Comparison of ENCODE assay signal across 9 mouse cellular contexts in the genomic region with DNA sequence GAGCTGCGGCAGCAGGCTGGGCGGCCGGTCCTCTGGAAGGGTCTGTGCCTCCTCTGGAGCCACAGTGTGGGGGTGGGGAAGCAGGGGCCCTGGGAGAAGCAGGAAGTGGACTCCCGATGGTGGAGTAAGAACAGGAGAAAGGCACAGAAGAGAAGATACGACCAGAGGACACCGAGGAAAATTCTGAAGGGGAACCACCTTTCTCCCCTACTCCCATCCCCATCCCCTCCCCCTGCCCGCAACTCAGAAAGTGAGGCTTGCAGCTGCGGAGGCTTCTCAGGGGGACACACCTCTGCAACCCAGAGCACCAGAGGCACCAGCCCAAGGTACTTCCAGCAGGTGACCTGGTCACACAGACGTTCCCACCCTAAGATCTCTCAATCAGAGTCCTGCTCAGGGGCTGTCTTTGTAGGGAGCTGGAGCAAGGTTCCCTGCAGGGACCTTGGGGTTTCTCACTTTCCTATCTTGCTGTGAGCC. TPM values are rescaled to one million over a fixed set of nuclear protein-coding genes. Genes with fewer than 3 reads are reported as not detected.
DNase-seq lines count a peak whose midpoint lies in the region; ATAC-seq and TF ChIP-seq lines count a peak whose summit lies in the region.
"Had no signal": no experiment of that assay in that cellular context is flagged by ENCODE, and none has a peak within 500 bp of the region (broad histone marks: within the 10 kb centered on the region; RNA-seq: fewer than 3 reads in every experiment).

No protein-coding gene starts in this region.

- no peaks in the 10 kb centered on the region for H3K36me3 ChIP-seq in forebrain, embryonic 12.5 days (replicated peaks)
- H3K36me3 ChIP-seq in kidney, postnatal 0 days (ENCODE audit: insufficient read depth, low read length): no peaks in the 10 kb centered on the region
- H3K36me3 ChIP-seq in midbrain, embryonic 10.5 days: no peaks in the 10 kb centered on the region

- peaks cover 17% of the 10 kb centered on the region for H3K27me3 ChIP-seq in forebrain, embryonic 12.5 days
- no peaks in the 10 kb centered on the region for H3K27me3 ChIP-seq in kidney, postnatal 0 days (ENCODE audit: insufficient read depth, low read length)
- peaks cover 31% of the 10 kb centered on the region for H3K27me3 ChIP-seq in midbrain, embryonic 10.5 days (ENCODE audit: low read depth, poor library complexity, severe bottlenecking)

- H3K9ac ChIP-seq in forebrain, embryonic 12.5 days: peak overlapping the region; percentile 47
- H3K9ac ChIP-seq in kidney, postnatal 0 days (ENCODE audit: low read depth, low read length): peak overlapping the region; percentile 49

- peak overlapping the region; percentile 57 for H3K4me2 ChIP-seq in forebrain, embryonic 12.5 days
- peak overlapping the region; percentile 75 for H3K4me2 ChIP-seq in kidney, postnatal 0 days (ENCODE audit: low read length)

- H3K4me3 ChIP-seq in forebrain, embryonic 12.5 days (replicated peaks): peak overlapping the region; percentile 35
- H3K4me3 ChIP-seq in kidney, postnatal 0 days (replicated peaks; ENCODE audit: low read depth, low read length): peak overlapping the region; percentile 31
- H3K4me3 ChIP-seq in midbrain, embryonic 10.5 days: peak overlapping the region; percentile 49
- H3K4me3 ChIP-seq: myocyte had no signal

- H3K9me3 ChIP-seq in forebrain, embryonic 12.5 days: no peaks in the 10 kb centered on the region
- H3K9me3 ChIP-seq in kidney, postnatal 0 days (replicated peaks; ENCODE audit: low read length): no peaks in the 10 kb centered on the region
- no peaks in the 10 kb centered on the region for H3K9me3 ChIP-seq in midbrain, embryonic 10.5 days (replicated peaks)

- no peak for TF ChIP-seq CTCF in kidney, postnatal 0 days (IDR thresholded peaks at IDR 0.05; ENCODE audit: low read depth)

- peak; percentile 75 for ATAC-seq in forebrain, embryonic 12.5 days (ENCODE audit: low FRiP score)
- peak; percentile 55 for ATAC-seq in kidney, postnatal 0 days (replicated peaks; ENCODE audit: low FRiP score, low read depth)
- no peak for ATAC-seq in monocyte, adult 5-6 weeks (replicated peaks; ENCODE audit: insufficient number of reproducible peaks, low FRiP score, low TSS enrichment, poor library complexity, severe bottlenecking)

- DNase-seq in ovary, postnatal 36 days (ENCODE audit: low spot score): peak; percentile 31
- no peak for DNase-seq in ovary, adult 18-20 months (ENCODE audit: low spot score)
- DNase-seq in kidney, postnatal 0 days (ENCODE audit: low spot score): peak; percentile 76
- peak; percentile 68 for DNase-seq in midbrain, embryonic 10.5 days (ENCODE audit: low spot score)
- no peak for DNase-seq in left cerebral cortex, adult 8-10 months (ENCODE audit: low spot score in 2 of 2)
- no peak for DNase-seq in spleen, postnatal 14 days (ENCODE audit: low spot score in 2 of 2)

- no peak overlapping the region for H3K27ac ChIP-seq in forebrain, embryonic 12.5 days
- H3K27ac ChIP-seq in kidney, postnatal 0 days: peak overlapping the region; percentile 48; the same call in 1 of the 2 replicates
- H3K27ac ChIP-seq in midbrain, embryonic 10.5 days (replicated peaks): peak overlapping the region; percentile 69

- under 1% methylated on average over 9 of the region's 9 CpGs for WGBS in forebrain, embryonic 12.5 days
- 4% methylated on average over 8 of the region's 9 CpGs for WGBS in kidney, postnatal 0 days
- WGBS in midbrain, embryonic 10.5 days: 0% methylated on average over 9 of the region's 9 CpGs

- H3K4me1 ChIP-seq in forebrain, embryonic 12.5 days: peaks cover 19% of the 10 kb centered on the region
- H3K4me1 ChIP-seq in kidney, postnatal 0 days (replicated peaks; ENCODE audit: insufficient read depth, low read length): 0 out of 2 replicates have a peak, but pooled peaks cover 7% of the 10 kb centered on the region
- H3K4me1 ChIP-seq in midbrain, embryonic 10.5 days: peaks cover 28% of the 10 kb centered on the region

RNA-seq across cellular contexts. Expression of gene Eif4a2, which starts 7.1 kb away (rescaled TPM):
- polyA plus RNA-seq in forebrain, embryonic 12.5 days (2016; fragmentation: Nextera tagmentation; extraction: Ambion mirVana): 221 and 223 TPM in 2 replicates
- polyA plus RNA-seq in kidney, postnatal 0 days (2015; fragmentation: Nextera tagmentation; extraction: Ambion mirVana): 189 and 193 TPM in 2 replicates
- polyA plus RNA-seq in midbrain, embryonic 10.5 days (2016; fragmentation: Nextera tagmentation; extraction: Ambion mirVana): 154 and 155 TPM in 2 replicates
- total RNA-seq in left cerebral cortex, adult 8-10 months (2022): 100 to 1,000 TPM; 839 to 960 (median 920) TPM
- 1,626 to 2,036 TPM (median 1,817 TPM) in 3 replicates for total RNA-seq in monocyte, adult 5-6 weeks (2017)

RNA-seq across cellular contexts. Expression of gene Rfc4, which starts 27.4 kb away (rescaled TPM):
- 181 and 190 TPM in 2 replicates for polyA plus RNA-seq in forebrain, embryonic 12.5 days (2016; fragmentation: Nextera tagmentation; extraction: Ambion mirVana)
- 77.3 and 80.6 TPM in 2 replicates for polyA plus RNA-seq in kidney, postnatal 0 days (2015; fragmentation: Nextera tagmentation; extraction: Ambion mirVana)
- polyA plus RNA-seq in midbrain, embryonic 10.5 days (2016; fragmentation: Nextera tagmentation; extraction: Ambion mirVana): 238 and 272 TPM in 2 replicates
- 1 to 10 TPM; 3.9 to 6.6 (median 5.4) TPM for total RNA-seq in left cerebral cortex, adult 8-10 months (2022)
- total RNA-seq in monocyte, adult 5-6 weeks (2017): 6.0 to 13.5 TPM (median 12.6 TPM) in 3 replicates

RNA-seq across cellular contexts. Expression of gene Kng1, which starts 42.5 kb away (rescaled TPM):
- polyA plus RNA-seq in forebrain, embryonic 12.5 days (2016; fragmentation: Nextera tagmentation; extraction: Ambion mirVana): not detected in 2 replicates
- polyA plus RNA-seq in kidney, postnatal 0 days (2015; fragmentation: Nextera tagmentation; extraction: Ambion mirVana): 2.3 and 2.7 TPM in 2 replicates
- not detected in 2 replicates for polyA plus RNA-seq in midbrain, embryonic 10.5 days (2016; fragmentation: Nextera tagmentation; extraction: Ambion mirVana)
- not detected for total RNA-seq in left cerebral cortex, adult 8-10 months (2022)
- not detected in 3 replicates for total RNA-seq in monocyte, adult 5-6 weeks (2017)
- polyA plus RNA-seq: myocyte had no signal

RNA-seq across cellular contexts. Expression of gene Adipoq, which starts 46.2 kb away (rescaled TPM):
- not detected in 2 replicates for polyA plus RNA-seq in forebrain, embryonic 12.5 days (2016; fragmentation: Nextera tagmentation; extraction: Ambion mirVana)
- polyA plus RNA-seq in kidney, postnatal 0 days (2015; fragmentation: Nextera tagmentation; extraction: Ambion mirVana): 0.17 and 0.89 TPM in 2 replicates
- polyA plus RNA-seq in midbrain, embryonic 10.5 days (2016; fragmentation: Nextera tagmentation; extraction: Ambion mirVana): not detected in 2 replicates
- not detected for total RNA-seq in left cerebral cortex, adult 8-10 months (2022)
- not detected in 3 replicates for total RNA-seq in monocyte, adult 5-6 weeks (2017)
- polyA plus RNA-seq: myocyte had no signal

Comparison
In these comparisons a context has a peak if more than half of its experiments do, and no peak if none do; other contexts are left out.
1. DNase-seq: peak in ovary, postnatal 36 days (single experiment), kidney, postnatal 0 days (single experiment) and midbrain, embryonic 10.5 days (single experiment); none in ovary, adult 18-20 months (single experiment), left cerebral cortex, adult 8-10 months (0 of 2) and spleen, postnatal 14 days (0 of 2).
2. Peak in every context shown above with its lines, with median percentiles within 50 percentile points of each other: H3K4me3 ChIP-seq.